Mouse (Mus musculus) adrenal gland, adult (tissue): Measurements from ENCODE around the gene Lancl1.

Experiments used
- DNase-seq, 2 experiments: peaks; one replicate each; pipeline ENCODE4 v3.0.0; 2022 to 2023; ENCODE audit warnings: low spot score in 1 of 2; ENCODE audit not compliant: inconsistent age in 2 of 2

Gene Lancl1

GRCm38 (mm10) chr1:67038246-67038987 is at the start of gene Lancl1:
Gene Lancl1 (minus strand): TSS chr1:67038872.
- DNase-seq: peak; percentile 89 to 95

GRCm38 (mm10) chr1:67079146-67079545 is 40.5 kb upstream of the Lancl1 start:
- DNase-seq: no peak

GRCm38 (mm10) chr1:67078666-67079065 is 40.0 kb upstream of the Lancl1 start:
- no peak for DNase-seq

GRCm38 (mm10) chr1:67077739-67078138 is 39.1 kb upstream of the Lancl1 start:
- no peak for DNase-seq

GRCm38 (mm10) chr1:67067561-67067960 is 28.9 kb upstream of the Lancl1 start:
- no peak for DNase-seq

GRCm38 (mm10) chr1:67065347-67066270 is 26.9 kb upstream of the Lancl1 start:
- peak in 1 of 2 experiments; percentile 64 for DNase-seq

GRCm38 (mm10) chr1:67061456-67062085 is 22.9 kb upstream of the Lancl1 start:
- DNase-seq: peak; percentile 36 to 83

- peak in 1 of 2 experiments; percentile 47 for DNase-seq
Measured at GRCm38 (mm10) chr1:67055816-67056215, 17.1 kb upstream of the Lancl1 start.

GRCm38 (mm10) chr1:67052721-67053120 is 14.0 kb upstream of the Lancl1 start:
- DNase-seq: no peak

- peak in 1 of 2 experiments; percentile 82 for DNase-seq
Measured at GRCm38 (mm10) chr1:67049600-67049999, 10.9 kb upstream of the Lancl1 start.

GRCm38 (mm10) chr1:67048696-67049095 is 10.0 kb upstream of the Lancl1 start:
- peak; percentile 13 to 78 for DNase-seq

- DNase-seq: no peak
Measured at GRCm38 (mm10) chr1:67045100-67045499, 6.4 kb upstream of the Lancl1 start.

GRCm38 (mm10) chr1:67042583-67042982 is 3.9 kb upstream of the Lancl1 start:
- DNase-seq: no peak

- no peak for DNase-seq
Measured at GRCm38 (mm10) chr1:67039083-67039482, 411 bp upstream of the Lancl1 start.

- no peak for DNase-seq
Measured at GRCm38 (mm10) chr1:67037198-67037597, 1.5 kb downstream of the Lancl1 start.

- DNase-seq: no peak
Measured at GRCm38 (mm10) chr1:67033278-67033677, 5.4 kb downstream of the Lancl1 start.

- DNase-seq: no peak
Measured at GRCm38 (mm10) chr1:67026927-67027511, 11.7 kb downstream of the Lancl1 start.

- no peak for DNase-seq
Measured at GRCm38 (mm10) chr1:67026142-67026541, 12.5 kb downstream of the Lancl1 start.

- no peak for DNase-seq
Measured at GRCm38 (mm10) chr1:67022767-67023166, 15.9 kb downstream of the Lancl1 start.

GRCm38 (mm10) chr1:67022051-67022450 is 16.6 kb downstream of the Lancl1 start:
- DNase-seq: no peak

GRCm38 (mm10) chr1:67020637-67021161 is 18.0 kb downstream of the Lancl1 start:
- no peak for DNase-seq
